Mouse (Mus musculus): Measurements from ENCODE around the gene B4galt4.

GRCm38 (mm10) chr16:38695557-38695956 lies 46.5 kb upstream of the B4galt4 start:
- no peak for TF ChIP-seq POLR2A (IDR thresholded peaks at IDR 0.05; ENCODE audit: control insufficient read depth, low read depth, low read length)
- TF ChIP-seq CTCF (IDR thresholded peaks at IDR 0.05; ENCODE audit: control insufficient read depth, insufficient read depth, insufficient replicate concordance, low read depth, low read length) = no peak
